Mouse (Mus musculus): Measurements from ENCODE around the gene Orai2. TPM values are rescaled to one million over a fixed set of nuclear protein-coding genes. Genes with fewer than 3 reads are reported as not detected.
"Not testable (repeated sequence)": the region's sequence is repeated elsewhere in the genome, so short reads cannot be mapped to it uniquely, and the experiment has no call there.

Gene Orai2
- total RNA-seq, 1 experiment from 2014 or later, result 2.6 TPM

GRCm38 (mm10) chr5:136173606-136174463 lies 3.3 kb upstream of the Orai2 start:
- peak; percentile 59 for DNase-seq

GRCm38 (mm10) chr5:136172939-136173338 lies 2.4 kb upstream of the Orai2 start:
- DNase-seq, result no peak

GRCm38 (mm10) chr5:136171363-136172341 lies 1.1 kb upstream of the Orai2 start:
- DNase-seq, result peak; percentile 11

- peak; percentile 44 for DNase-seq
Observed at GRCm38 (mm10) chr5:136169626-136170511, 644 bp downstream of the Orai2 start.

- DNase-seq, result no peak
Observed at GRCm38 (mm10) chr5:136168071-136168470, 2.4 kb downstream of the Orai2 start.

GRCm38 (mm10) chr5:136167296-136167695 lies 3.2 kb downstream of the Orai2 start:
- DNase-seq, result no peak

GRCm38 (mm10) chr5:136165246-136165645 lies 5.3 kb downstream of the Orai2 start:
- DNase-seq, result no peak

- DNase-seq, result no peak
Observed at GRCm38 (mm10) chr5:136163807-136164474, 6.6 kb downstream of the Orai2 start.

- not testable (repeated sequence) for DNase-seq
Observed at GRCm38 (mm10) chr5:136160084-136160483, 10.4 kb downstream of the Orai2 start.

- no peak for DNase-seq
Observed at GRCm38 (mm10) chr5:136155399-136155798, 15.1 kb downstream of the Orai2 start.

- DNase-seq, result no peak
Observed at GRCm38 (mm10) chr5:136152365-136152764, 18.1 kb downstream of the Orai2 start.

- not testable (repeated sequence) for DNase-seq
Observed at GRCm38 (mm10) chr5:136149134-136149576, 21.4 kb downstream of the Orai2 start.

- DNase-seq, result no peak
Observed at GRCm38 (mm10) chr5:136147704-136148103, 22.8 kb downstream of the Orai2 start.

- no peak for DNase-seq
Observed at GRCm38 (mm10) chr5:136146936-136147335, 23.6 kb downstream of the Orai2 start.

- DNase-seq, result no peak
Observed at GRCm38 (mm10) chr5:136144606-136145430, 25.7 kb downstream of the Orai2 start.

GRCm38 (mm10) chr5:136143161-136143755 lies 27.3 kb downstream of the Orai2 start:
- DNase-seq, result no peak

- no peak for DNase-seq
Observed at GRCm38 (mm10) chr5:136142746-136143145, 27.8 kb downstream of the Orai2 start.

GRCm38 (mm10) chr5:136140057-136140482 lies 30.4 kb downstream of the Orai2 start:
- no peak for DNase-seq

GRCm38 (mm10) chr5:136139393-136139792 lies 31.1 kb downstream of the Orai2 start:
- no peak for DNase-seq

Data from adrenal gland, postnatal 14 days (tissue).